Mouse (Mus musculus) intestine, embryonic 15.5 days (tissue): ENCODE measurements around the gene Gm4131. TPM values are rescaled to one million over a fixed set of nuclear protein-coding genes. Genes with fewer than 3 reads are reported as not detected.

ENCODE experiments used
- ATAC-seq: fragments of 200-750 bp; cut with Nextera tagmentation; 2 replicates; pipeline ENCODE4 v1.8.0; 2017; ENCODE audit warnings: moderate TSS enrichment, moderate library complexity
- H3K27ac ChIP-seq: fragments of 300-500 bp; sonication (generic); 2 replicates; pipeline ENCODE4 v1.5.1; 2015; ENCODE audit warnings: mild to moderate bottlenecking, inconsistent platforms
- H3K27me3 ChIP-seq: fragments of 300-500 bp; sonication (generic); replicated peaks from 2 replicates; pipeline ENCODE4 v1.6.1; 2015; ENCODE audit warnings: inconsistent platforms
- H3K36me3 ChIP-seq: fragments of 300-500 bp; sonication (generic); 2 replicates; pipeline ENCODE4 v1.6.1; 2015; ENCODE audit warnings: inconsistent platforms
- H3K4me1 ChIP-seq: fragments of 300-500 bp; sonication (generic); replicated peaks from 2 replicates; pipeline ENCODE4 v1.6.1; 2015; ENCODE audit warnings: inconsistent platforms
- H3K4me2 ChIP-seq: fragments of 300-500 bp; sonication (generic); replicated peaks from 2 replicates; pipeline ENCODE4 v1.6.1; 2015; ENCODE audit warnings: mild to moderate bottlenecking, inconsistent platforms
- H3K4me3 ChIP-seq: fragments of 300-500 bp; sonication (generic); replicated peaks from 2 replicates; pipeline ENCODE4 v1.5.1; 2015; ENCODE audit warnings: inconsistent platforms
- H3K9ac ChIP-seq: fragments of 300-500 bp; sonication (generic); 2 replicates; pipeline ENCODE4 v1.6.1; 2015; ENCODE audit warnings: inconsistent platforms
- H3K9me3 ChIP-seq: fragments of 300-500 bp; sonication (generic); 2 replicates; pipeline ENCODE4 v1.6.1; 2016; ENCODE audit warnings: inconsistent platforms
- WGBS: fragments of 180-500 bp; shearing (Covaris S2); methylation state at CpG from one replicate; pipeline ENCODE4 v1.1.7; 2015; 5-methylcytosine and 5-hydroxymethylcytosine counted together
- polyA plus RNA-seq: library from polyadenylated mRNA; unstranded; fragments of >200 nt; fragmentation: Nextera tagmentation; extraction: Ambion mirVana; gene quantifications from 2 replicates; pipeline ENCODE4 v1.2.1, GENCODE M21; 2015

Gene Gm4131
- polyA plus RNA-seq, 1 experiment from 2014 or later = not detected

DNA sequence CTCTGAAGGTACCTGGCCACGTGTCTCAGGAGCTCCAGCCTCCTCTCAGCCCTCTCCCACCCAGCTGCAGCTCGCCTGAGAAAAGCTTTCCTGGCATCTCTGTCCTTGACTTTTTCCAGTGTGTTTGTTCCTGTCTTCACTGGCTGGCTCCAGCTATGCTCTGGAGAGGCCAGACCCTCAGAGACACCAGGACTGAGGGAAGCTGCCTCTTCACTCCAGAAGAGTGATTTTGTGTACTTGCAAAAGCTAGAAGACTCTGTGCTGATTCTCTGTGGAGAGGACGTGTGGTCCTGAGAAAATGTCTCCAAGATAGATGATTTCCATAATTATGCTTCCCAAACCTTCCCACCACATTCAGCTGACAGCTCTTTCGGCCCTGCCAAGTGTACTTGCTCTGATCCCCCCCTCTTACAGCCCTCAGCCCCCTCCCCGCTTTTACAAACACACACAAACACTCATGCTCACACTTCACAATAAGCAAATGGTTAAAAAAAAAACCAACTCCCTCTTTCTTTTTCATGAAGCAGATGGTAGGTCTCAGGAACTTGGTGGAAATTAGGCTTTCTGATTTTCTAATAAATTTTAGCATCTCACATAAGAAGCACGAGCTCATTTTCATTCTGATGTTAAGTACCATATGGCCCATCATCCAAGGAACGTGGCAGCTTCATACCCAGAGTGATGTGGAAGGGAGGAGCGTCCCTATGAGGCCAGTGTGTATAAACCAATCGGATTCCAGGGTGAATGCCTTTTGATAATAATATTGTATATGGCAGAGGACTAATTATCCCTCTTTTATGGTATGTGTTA lies 111.8 kb downstream of the Gm4131 start:
- ATAC-seq = no peak
- Histone ChIP-seq H3K4me2 (no peak overlapping the region), H3K4me1 (no peaks in the 10 kb centered on the region), H3K27me3 (no peaks in the 10 kb centered on the region), H3K9me3 (no peaks in the 10 kb centered on the region), H3K27ac (no peak overlapping the region), H3K4me3 (no peak overlapping the region), H3K9ac (no peak overlapping the region), H3K36me3 (no peaks in the 10 kb centered on the region)
- WGBS = 49% methylated on average over 9 of the region's 9 CpGs

DNA sequence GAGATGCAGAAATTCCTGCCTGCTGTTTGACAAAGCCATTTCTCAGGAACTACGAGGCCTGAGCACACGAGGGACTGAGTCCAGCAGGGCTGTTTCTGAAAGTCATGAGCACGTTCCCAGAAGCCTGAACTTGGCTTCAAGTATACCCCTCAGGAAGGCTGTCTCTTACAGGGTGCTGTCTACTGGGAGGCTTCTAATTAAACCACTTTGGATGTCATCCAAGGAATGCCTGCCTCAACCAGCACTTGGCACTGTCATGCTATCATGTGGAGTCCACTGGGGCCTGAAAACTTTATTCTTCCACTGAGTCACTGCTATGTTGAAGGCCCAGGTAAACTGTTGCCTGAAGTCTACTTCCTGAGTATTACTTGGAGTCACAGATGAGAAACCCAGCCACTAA lies 112.6 kb downstream of the Gm4131 start:
- H3K4me2 ChIP-seq = no peak overlapping the region
- H3K9ac ChIP-seq = no peak overlapping the region
- H3K4me3 ChIP-seq = no peak overlapping the region
- no peaks in the 10 kb centered on the region for H3K27me3 ChIP-seq
- H3K9me3 ChIP-seq = no peaks in the 10 kb centered on the region
- WGBS = 44% methylated on average over 3 of the region's 3 CpGs
- no peaks in the 10 kb centered on the region for H3K36me3 ChIP-seq
- no peaks in the 10 kb centered on the region for H3K4me1 ChIP-seq
- ATAC-seq = no peak
- H3K27ac ChIP-seq = no peak overlapping the region

DNA sequence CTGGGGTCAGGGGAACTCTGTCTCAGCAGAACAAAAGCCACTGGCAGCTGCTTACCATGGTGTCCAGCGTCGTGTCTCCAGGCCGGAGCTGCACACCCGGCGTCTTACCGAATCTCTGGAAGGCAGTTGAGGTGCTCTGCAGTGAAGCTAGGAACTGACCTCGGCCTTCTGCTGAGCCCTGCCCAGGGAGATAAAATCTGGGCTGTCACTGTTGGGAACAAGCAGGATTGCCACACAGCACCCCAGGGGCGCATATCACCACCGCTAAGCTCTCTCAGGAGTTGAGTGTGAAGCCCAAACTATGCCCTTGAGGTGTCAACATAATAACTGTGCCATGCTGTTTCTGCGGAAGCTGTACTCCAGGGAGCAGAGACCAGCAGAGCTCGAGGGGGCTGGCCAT lies 113.4 kb downstream of the Gm4131 start:
- Histone ChIP-seq H3K27me3 (no peaks in the 10 kb centered on the region), H3K4me3 (no peak overlapping the region), H3K4me2 (no peak overlapping the region), H3K9ac (no peak overlapping the region), H3K36me3 (no peaks in the 10 kb centered on the region), H3K27ac (no peak overlapping the region), H3K4me1 (no peaks in the 10 kb centered on the region), H3K9me3 (no peaks in the 10 kb centered on the region)
- no peak for ATAC-seq
- 81% methylated on average over 11 of the region's 11 CpGs for WGBS

DNA sequence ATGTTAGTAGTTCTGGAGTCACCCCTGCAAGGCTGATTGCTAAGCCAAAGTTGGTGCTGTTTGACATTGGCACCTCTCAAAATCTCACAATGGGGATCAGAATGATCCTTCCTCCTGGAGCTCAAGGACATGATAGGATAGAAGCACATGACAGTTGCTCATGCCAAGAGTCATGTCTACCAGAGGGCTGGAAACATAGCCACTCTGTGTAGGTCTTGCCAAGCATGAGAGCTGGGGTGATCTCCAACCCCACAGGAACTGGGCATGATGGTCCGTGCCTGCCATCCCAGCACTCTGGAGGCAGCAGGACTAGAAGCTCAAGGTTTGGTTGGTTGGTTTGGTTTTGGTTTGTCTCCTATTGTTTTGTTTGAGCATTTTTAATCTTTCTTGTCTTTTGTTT lies 116.0 kb downstream of the Gm4131 start:
- ATAC-seq = no peak
- H3K4me1 ChIP-seq = no peaks in the 10 kb centered on the region
- no peak overlapping the region for H3K4me2 ChIP-seq
- no peak overlapping the region for H3K4me3 ChIP-seq
- no peak overlapping the region for H3K9ac ChIP-seq
- WGBS = 91% methylated on average over 1 of the region's 1 CpGs
- H3K27me3 ChIP-seq = no peaks in the 10 kb centered on the region
- H3K36me3 ChIP-seq = no peaks in the 10 kb centered on the region
- H3K27ac ChIP-seq = no peak overlapping the region
- H3K9me3 ChIP-seq = no peaks in the 10 kb centered on the region

DNA sequence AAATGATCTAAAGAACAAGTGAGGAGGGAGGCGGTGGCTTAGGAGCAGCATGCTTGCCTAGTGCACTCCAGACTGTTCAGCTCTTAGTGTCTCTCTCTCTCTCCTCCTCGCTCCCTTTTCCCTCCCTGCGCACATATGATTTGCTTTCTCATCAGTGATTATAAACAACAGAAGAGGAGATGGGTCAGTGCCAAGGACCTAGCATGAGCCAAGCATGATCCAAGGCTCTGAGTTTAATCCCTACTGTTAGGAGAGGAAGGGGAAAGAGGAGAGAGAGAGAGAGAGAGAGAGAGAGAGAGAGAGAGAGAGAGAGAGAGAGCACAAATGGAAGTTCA lies 119.5 kb downstream of the Gm4131 start:
- 65% methylated on average over 3 of the region's 3 CpGs for WGBS
- Histone ChIP-seq H3K36me3 (no peaks in the 10 kb centered on the region), H3K4me3 (no peak overlapping the region), H3K4me2 (no peak overlapping the region), H3K27me3 (no peaks in the 10 kb centered on the region), H3K9me3 (no peaks in the 10 kb centered on the region), H3K27ac (no peak overlapping the region), H3K9ac (no peak overlapping the region), H3K4me1 (no peaks in the 10 kb centered on the region; the same call in 1 of the 2 replicates)
- peak; percentile 65; the same call in 1 of the 2 replicates for ATAC-seq

DNA sequence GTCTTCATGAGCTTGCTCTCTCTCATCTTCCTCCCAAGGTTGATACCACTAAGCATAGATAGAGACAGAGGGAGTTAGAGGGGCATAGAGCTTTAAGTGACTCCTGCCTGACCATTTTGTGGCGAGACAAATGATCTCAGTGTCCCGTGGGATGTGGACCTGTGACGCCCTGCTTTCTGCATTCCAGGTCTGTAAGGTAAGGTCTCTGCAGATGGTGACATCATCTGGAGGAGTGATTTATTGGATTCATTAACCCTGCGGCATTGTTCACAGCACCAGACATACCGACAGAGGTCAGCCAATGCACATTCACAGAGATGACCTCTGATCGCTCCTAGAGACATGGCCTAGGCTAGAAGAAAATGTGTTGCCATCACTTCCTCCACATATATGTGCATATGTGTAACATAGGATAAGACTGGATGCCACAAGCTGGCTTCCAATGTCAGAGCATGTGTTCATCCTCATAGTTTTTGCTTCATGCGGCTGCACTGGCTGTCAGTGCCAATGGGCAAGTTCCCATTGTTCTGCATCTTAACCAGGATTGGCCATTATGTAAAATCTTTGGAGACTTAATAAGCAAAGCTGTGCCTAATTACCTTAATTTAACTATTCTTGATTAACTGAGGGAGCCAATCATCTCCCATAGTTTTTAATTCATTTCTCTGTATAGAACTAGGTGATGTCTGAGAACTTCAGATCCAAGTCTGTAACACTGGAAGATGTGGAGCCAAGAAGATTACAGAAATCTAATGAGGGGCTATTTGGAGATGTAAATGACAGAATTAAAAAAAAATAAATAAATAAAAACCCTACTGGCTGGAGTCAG lies 120.1 kb downstream of the Gm4131 start:
- 46% methylated on average over 7 of the region's 7 CpGs for WGBS
- H3K36me3 ChIP-seq = no peaks in the 10 kb centered on the region

DNA sequence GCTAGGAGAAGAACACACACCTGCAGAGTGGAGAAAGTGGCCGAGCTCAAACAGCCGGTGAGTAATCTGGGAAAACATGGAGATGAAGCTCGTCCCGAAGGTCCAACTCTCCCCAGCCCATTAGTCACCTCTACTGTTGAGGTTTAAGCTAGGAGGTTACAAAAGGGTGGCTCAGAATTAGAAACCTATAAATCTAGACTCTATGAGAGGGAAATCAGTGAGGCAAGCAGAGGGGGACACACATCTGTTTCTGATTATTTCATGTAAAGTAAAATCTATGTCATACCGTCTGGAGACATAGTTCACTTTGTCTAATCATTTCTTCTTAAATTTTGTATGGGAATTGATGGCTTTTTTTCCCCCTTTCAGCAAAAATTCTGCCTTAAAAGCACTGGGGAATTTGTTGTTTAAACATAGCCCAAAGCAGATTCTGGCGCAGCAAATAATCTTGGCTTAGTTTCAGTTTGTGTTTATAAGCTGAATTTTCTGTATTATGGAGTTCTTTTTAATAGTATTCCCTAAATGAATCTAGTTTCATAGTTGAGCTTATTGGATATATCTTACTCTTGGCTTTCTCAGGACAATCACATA lies 122.8 kb downstream of the Gm4131 start:
- no peak overlapping the region for H3K4me2 ChIP-seq
- no peaks in the 10 kb centered on the region; the same call in 1 of the 2 replicates for H3K4me1 ChIP-seq
- no peak overlapping the region for H3K4me3 ChIP-seq
- H3K27ac ChIP-seq = no peak overlapping the region
- no peaks in the 10 kb centered on the region for H3K9me3 ChIP-seq
- H3K27me3 ChIP-seq = no peaks in the 10 kb centered on the region
- no peak overlapping the region for H3K9ac ChIP-seq
- no peaks in the 10 kb centered on the region for H3K36me3 ChIP-seq
- 73% methylated on average over 6 of the region's 6 CpGs for WGBS
- no peak for ATAC-seq

More for the DNA sequence above, 120.1 kb downstream of the Gm4131 start:
- Histone ChIP-seq H3K9me3 (no peaks in the 10 kb centered on the region), H3K4me2 (no peak overlapping the region), H3K4me1 (no peaks in the 10 kb centered on the region; the same call in 1 of the 2 replicates), H3K27me3 (no peaks in the 10 kb centered on the region), H3K4me3 (no peak overlapping the region), H3K9ac (no peak overlapping the region), H3K27ac (no peak overlapping the region)
- peak; percentile 28; the same call in 1 of the 2 replicates for ATAC-seq

DNA sequence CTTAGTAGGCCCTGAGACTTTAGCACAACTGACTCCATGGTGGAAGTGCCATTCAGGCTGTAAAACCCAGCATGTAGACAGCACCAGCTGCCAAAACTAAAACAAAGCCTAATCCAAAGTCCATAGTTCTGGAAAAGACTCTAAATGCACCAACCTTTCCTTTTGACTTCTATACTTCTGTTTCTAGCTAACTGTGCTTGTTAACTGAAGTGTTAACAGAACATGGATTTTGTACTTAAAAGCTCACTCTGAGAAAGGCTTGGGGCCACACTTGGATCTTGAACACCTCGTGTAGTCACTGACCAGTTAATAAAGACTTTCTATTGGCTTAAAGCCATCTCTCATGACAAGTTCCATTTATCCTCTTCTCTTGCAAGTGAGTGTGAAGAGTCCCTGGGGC lies 123.8 kb downstream of the Gm4131 start:
- Histone ChIP-seq H3K36me3 (no peaks in the 10 kb centered on the region), H3K4me1 (no peaks in the 10 kb centered on the region; the same call in 1 of the 2 replicates), H3K4me2 (no peak overlapping the region), H3K4me3 (no peak overlapping the region), H3K9me3 (no peaks in the 10 kb centered on the region), H3K27ac (no peak overlapping the region), H3K27me3 (no peaks in the 10 kb centered on the region), H3K9ac (no peak overlapping the region)
- ATAC-seq = no peak
- WGBS = 70% methylated on average over 1 of the region's 1 CpGs

DNA sequence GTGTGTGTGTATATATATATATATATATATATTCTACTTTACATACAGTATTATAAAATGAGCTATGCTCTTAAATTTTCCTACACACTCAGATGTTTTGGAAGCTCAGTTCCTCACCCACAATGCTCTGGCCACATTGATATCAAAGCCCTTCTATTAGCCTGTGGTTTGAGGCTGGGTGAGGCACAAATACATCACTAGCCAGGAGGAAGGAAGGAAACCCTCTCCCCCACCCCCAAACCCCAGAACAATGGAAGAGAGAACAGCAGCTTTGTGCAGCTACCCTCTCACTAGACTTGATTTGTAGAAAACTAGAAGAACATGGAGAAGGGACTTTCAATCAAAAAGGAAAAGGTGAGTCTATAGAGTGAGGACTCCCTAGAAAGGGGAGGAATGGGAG lies 126.7 kb downstream of the Gm4131 start:
- H3K4me1 ChIP-seq = no peaks in the 10 kb centered on the region; the same call in 1 of the 2 replicates
- H3K9me3 ChIP-seq = no peaks in the 10 kb centered on the region
- H3K9ac ChIP-seq = no peak overlapping the region
- no peak overlapping the region for H3K4me2 ChIP-seq
- no peaks in the 10 kb centered on the region for H3K27me3 ChIP-seq
- H3K4me3 ChIP-seq = no peak overlapping the region
- H3K27ac ChIP-seq = no peak overlapping the region
- ATAC-seq = no peak
- no peaks in the 10 kb centered on the region for H3K36me3 ChIP-seq

DNA sequence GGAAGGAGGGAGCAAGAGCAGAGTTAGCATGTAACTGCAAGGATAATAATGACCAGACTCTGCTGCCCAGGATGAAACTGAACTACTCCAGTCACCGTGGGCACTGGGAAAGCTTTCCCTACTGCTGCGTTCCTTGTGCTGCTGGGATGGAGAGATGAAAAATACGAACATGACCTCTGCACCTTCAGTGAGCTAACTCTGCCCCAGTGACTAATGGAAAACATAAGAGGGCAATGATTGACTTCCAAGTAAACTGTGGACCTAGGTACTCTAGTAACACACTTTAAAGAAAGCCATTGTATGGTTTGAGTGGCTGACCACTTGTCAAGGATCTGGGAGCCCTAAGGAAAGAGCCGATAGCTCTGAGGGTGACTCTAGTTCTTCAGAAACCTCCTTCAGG lies 128.5 kb downstream of the Gm4131 start:
- Histone ChIP-seq H3K36me3 (no peaks in the 10 kb centered on the region), H3K9ac (no peak overlapping the region), H3K27me3 (no peaks in the 10 kb centered on the region), H3K9me3 (no peaks in the 10 kb centered on the region), H3K27ac (no peak overlapping the region), H3K4me3 (no peak overlapping the region), H3K4me2 (no peak overlapping the region), H3K4me1 (no peaks in the 10 kb centered on the region)
- ATAC-seq = no peak
- WGBS = 76% methylated on average over 4 of the region's 4 CpGs

DNA sequence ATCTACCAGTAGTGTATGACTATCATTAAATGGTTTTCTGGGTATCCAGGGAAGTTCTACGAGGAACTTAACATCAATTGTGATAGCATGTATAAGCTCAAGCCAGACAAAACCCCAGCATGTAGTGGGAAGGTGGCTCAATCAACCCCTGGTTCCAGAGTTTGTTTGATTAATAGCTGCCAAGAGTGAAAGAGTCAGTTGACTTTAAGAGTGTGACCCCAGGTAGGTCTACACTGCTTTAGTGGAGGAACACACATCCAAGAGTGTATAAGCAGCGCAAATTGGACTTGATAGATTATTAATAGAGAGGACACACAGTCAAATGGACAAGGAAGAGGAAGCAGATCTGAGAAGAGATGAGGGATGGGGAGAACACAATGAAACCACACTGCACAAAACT lies 128.9 kb downstream of the Gm4131 start:
- no peak for ATAC-seq
- H3K4me2 ChIP-seq = no peak overlapping the region
- H3K36me3 ChIP-seq = no peaks in the 10 kb centered on the region
- H3K27me3 ChIP-seq = no peaks in the 10 kb centered on the region
- no peak overlapping the region for H3K4me3 ChIP-seq
- H3K27ac ChIP-seq = no peak overlapping the region
- WGBS = 89% methylated on average over 2 of the region's 2 CpGs
- no peak overlapping the region for H3K9ac ChIP-seq
- H3K4me1 ChIP-seq = no peaks in the 10 kb centered on the region
- H3K9me3 ChIP-seq = no peaks in the 10 kb centered on the region

DNA sequence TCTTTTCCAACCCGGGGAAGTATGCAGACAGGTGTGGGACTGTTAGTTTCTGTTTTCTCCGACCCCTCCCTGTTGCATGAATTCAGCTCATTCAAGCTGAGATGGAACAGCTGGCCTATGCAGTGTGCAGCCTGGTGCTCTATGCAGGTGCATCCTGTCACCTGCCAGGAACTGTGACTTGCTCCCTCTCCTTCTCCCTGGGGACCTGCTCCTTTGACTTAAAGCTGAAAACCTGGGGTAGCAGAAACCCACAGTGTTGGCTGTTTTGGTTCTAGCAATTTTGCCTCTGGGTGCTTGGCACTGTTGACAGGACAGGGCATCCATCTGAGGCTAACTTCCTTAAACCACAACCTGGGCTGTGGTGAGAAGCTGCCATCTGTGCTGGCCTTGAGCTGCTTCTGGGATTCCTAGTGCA lies 141.4 kb downstream of the Gm4131 start:
- Histone ChIP-seq H3K4me2 (no peak overlapping the region), H3K4me3 (no peak overlapping the region), H3K9me3 (no peaks in the 10 kb centered on the region), H3K36me3 (no peaks in the 10 kb centered on the region), H3K4me1 (no peaks in the 10 kb centered on the region), H3K27ac (no peak overlapping the region), H3K27me3 (no peaks in the 10 kb centered on the region), H3K9ac (no peak overlapping the region)
- 55% methylated on average over 2 of the region's 2 CpGs for WGBS
- no peak for ATAC-seq
